Mouse (Mus musculus) testis, adult 2 months (tissue): ENCODE measurements around the gene Abr.

ENCODE experiments used
- CTCF ChIP-seq: fragments of 200-500 bp; IDR thresholded peaks from 2 replicates; pipeline ENCODE4 v1.5.1; 2012; ENCODE audit warnings: low read depth, mild to moderate bottlenecking, inconsistent platforms, low read length, moderate library complexity; ENCODE audit not compliant: control insufficient read depth, insufficient read depth, insufficient replicate concordance
- POLR2A ChIP-seq: fragments of 200-500 bp; IDR thresholded peaks from 2 replicates; pipeline ENCODE4 v1.6.1; 2012; ENCODE audit warnings: low read depth, mild to moderate bottlenecking, inconsistent platforms, low read length, moderate library complexity; ENCODE audit not compliant: control insufficient read depth

DNA sequence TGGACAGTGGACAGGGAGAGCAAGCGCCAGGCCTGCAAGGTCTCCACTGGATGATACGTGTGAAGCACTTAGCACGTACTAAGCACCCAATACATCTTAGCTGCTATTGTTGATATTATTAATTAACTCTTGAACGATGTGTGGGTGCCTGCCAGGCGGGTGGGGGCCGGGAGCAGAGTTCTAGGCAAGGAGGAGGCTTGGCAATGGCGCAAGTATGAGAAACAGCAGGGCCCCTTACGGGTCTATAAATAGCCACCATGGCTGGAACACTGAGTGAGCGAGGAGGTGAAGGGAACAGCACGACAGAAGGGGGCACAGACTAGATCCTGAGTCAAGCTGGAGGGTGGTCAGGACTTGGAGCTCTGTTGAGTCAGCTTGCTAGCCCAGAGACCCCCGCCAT lies 107.0 kb downstream of the Abr start:
- TF ChIP-seq CTCF (no peak), POLR2A (no peak)
